Mouse (Mus musculus) embryonic fibroblast, embryonic 13.5 days (primary cell): ENCODE measurements around the gene Lrmp.

Source experiments
- CTCF ChIP-seq: IDR thresholded peaks from 2 replicates; pipeline ENCODE4 v1.5.1; 2011; ENCODE audit warnings: mild to moderate bottlenecking, control low read depth, low read length, moderate library complexity, borderline replicate concordance; ENCODE audit not compliant: insufficient read depth
- POLR2A ChIP-seq: IDR thresholded peaks from 2 replicates; pipeline ENCODE4 v1.6.1; 2011; ENCODE audit warnings: low read depth, mild to moderate bottlenecking, control low read depth, low read length, moderate library complexity

- TF ChIP-seq POLR2A (no peak), CTCF (no peak)
Observed at GRCm38 (mm10) chr6:145160581-145160980, 45.1 kb downstream of the Lrmp start.
